Mouse (Mus musculus) WW6 (cell line): Measurements from ENCODE around the gene Ctns.

Source experiments
- DNase-seq: peaks from one replicate; pipeline ENCODE4 v3.0.0-alpha.2; 2013; ENCODE audit warnings: low read depth, low spot score

The Ctns gene

GRCm38 (mm10) chr11:73144261-73144681 is 54.6 kb downstream of the Ctns start:
- no peak for DNase-seq

DNA sequence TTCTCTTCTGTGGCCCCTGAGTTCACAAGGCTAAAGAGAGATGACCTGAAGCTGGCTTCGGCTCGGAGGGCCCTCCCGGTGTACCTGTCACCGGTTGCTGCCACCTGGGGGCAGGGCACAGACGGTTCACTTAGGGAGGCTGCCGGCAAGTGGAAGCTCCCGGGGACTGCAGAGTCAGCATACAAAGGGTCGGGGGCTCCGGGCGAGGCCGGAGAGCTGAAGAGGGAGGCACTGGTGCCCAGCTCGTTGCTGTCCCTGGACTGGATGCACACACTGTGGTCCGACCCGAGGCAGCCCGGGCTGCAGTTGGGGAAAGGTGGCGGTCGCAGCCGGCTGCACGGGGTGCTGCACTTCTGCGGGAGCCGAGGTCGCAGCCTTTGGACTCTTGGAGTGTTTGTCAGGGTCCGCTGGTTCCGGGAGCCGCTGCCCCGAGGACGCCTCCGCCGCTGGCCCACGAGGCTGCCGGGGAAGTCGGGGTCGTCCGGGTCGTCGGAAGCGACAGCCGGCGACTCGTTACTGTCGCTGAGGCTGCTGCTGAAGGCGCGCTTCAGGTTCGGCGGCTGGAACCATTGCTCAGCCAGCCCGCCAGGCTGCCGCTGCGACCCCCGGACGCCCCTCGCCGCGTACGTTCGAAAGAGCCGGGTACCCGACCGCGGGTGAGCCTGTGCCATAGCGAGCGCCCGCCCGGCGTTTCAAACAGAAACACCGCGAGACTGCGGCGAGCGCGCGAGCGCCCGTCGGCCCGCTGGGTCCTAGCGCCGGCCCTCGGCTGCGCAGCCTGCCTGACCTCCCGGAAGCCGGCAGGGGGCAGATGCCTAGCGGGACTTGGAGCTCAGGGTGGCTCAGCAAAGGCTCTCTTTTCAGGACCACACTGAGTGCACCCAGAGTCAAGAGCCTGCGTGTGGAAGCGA is 61.0 kb downstream of the Ctns start, which contains the start of gene Haspin:
Gene Haspin, minus strand, starts transcription at position 704 of the 911 bp plus-strand sequence.
- DNase-seq, result peak; percentile 95

DNA sequence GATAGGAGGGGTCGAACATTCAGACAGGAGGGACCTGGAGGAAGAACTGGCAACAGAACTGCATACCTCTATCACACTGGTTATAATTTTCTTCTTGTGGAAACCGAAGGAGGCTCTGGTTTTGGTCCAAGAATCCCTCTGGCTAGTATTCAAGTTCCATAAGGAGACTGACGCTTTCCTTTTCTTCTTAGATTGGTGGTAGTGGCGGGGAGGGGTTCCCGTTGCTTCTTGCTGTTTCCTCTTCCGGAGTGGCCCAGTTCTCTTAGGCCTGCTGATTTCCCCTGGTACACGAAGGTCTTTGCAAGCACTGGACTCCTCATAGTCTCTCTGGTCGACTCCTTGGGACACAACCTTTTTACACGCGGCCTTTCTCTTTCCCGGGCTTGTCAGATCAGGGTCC is 61.7 kb downstream of the Ctns start:
- DNase-seq, result no peak

DNA sequence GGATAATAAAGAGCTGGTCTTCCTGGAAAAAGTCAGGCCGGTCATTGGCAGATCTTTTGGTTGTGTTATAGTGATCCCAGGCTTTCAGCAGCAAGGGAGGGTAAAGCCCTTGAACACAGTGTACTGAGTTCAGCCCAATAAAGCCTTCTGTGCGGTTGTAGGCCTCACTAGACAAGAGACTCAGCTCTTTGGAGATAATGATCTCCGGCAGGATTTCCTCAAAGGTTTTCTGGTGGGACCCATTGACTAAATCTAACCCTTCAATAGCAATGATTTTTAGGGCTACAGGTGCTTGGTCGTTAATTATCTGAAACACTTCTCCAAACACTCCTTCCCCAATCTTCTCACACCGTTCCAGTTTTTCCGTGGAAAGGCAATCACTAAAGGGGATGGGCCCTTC is 62.3 kb downstream of the Ctns start:
- DNase-seq, result no peak

DNA sequence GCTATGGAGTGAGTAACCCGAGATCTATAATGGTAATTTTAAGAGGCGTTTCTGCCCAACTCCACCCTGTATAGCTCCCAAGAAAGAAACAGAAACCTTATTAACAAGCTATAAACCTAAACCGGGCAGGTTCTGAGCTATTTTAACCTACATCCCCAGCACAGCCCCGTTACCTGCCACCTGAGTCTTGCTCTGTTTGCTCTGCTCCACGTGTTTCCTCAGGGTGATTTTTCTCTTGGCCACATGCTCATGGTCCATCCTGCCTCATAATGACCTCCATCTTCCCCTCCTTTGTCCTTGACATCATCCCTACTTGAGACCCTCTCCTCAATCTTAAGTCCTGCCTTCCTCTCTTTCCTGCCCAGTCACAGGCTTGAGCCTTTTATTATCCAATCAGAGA is 64.6 kb downstream of the Ctns start:
- DNase-seq, result no peak
